Mouse (Mus musculus): ENCODE measurements around the gene Mast2.

DNA sequence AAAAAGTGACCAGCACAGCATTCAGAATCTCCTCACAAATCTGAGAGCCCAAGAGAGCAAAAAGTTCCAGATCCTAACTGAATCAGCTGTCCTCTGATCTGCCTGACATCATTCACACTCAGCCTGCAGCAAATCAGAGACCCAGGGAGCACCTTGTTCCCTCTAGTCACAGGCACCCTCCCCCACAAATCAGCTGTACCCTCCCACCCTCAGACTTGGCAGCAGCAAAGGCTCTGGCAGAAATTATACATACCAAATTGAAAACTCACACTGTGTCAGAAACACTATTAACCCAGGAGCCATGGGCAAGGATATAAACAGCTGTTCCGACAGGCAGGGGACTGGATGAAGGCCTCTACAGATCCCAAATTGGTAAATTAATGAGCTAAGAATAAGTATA, 92.3 kb downstream of the Mast2 start:
- no peak for TF ChIP-seq USF1 (IDR thresholded peaks at IDR 0.05; ENCODE audit: low read depth)
- no peak for TF ChIP-seq CTCF (IDR thresholded peaks at IDR 0.05; ENCODE audit: control insufficient read depth, insufficient read depth, insufficient read length)
- no peak for TF ChIP-seq FOSL1 (IDR thresholded peaks at IDR 0.05; ENCODE audit: insufficient read depth, low read length, poor library complexity, severe bottlenecking)
- TF ChIP-seq MYOD1 (IDR thresholded peaks at IDR 0.05; ENCODE audit: control insufficient read depth, insufficient read length, low read depth): no peak
- TF ChIP-seq MYOG (IDR thresholded peaks at IDR 0.05; ENCODE audit: control insufficient read depth, extremely low read depth, insufficient read length): no peak
- no peak for TF ChIP-seq CEBPB (IDR thresholded peaks at IDR 0.05; ENCODE audit: low read depth)

All from C2C12 (cell line).